Mouse (Mus musculus) liver, embryonic 15.5 days (tissue): Measurements from ENCODE around the gene Nppb. TPM values are rescaled to one million over a fixed set of nuclear protein-coding genes. Genes with fewer than 3 reads are reported as not detected.
A peak's percentile ranks its signal among the peaks of the same experiment; 100 is the strongest.

ENCODE experiments used
- ATAC-seq: fragments of 200-750 bp; cut with Nextera tagmentation; 2 replicates; pipeline ENCODE4 v1.8.0; 2017; ENCODE audit warnings: moderate number of reproducible peaks, mild to moderate bottlenecking, moderate library complexity; ENCODE audit not compliant: insufficient read depth
- H3K27ac ChIP-seq: fragments of 300-500 bp; sonication (generic); replicated peaks from 2 replicates; pipeline ENCODE4 v1.5.1; 2015; ENCODE audit warnings: mild to moderate bottlenecking, inconsistent platforms
- H3K27me3 ChIP-seq: fragments of 300-500 bp; sonication (generic); 2 replicates; pipeline ENCODE4 v1.6.1; 2015; ENCODE audit warnings: mild to moderate bottlenecking, inconsistent platforms
- H3K36me3 ChIP-seq: fragments of 300-500 bp; sonication (generic); replicated peaks from 2 replicates; pipeline ENCODE4 v1.6.1; 2015; ENCODE audit warnings: moderate library complexity, mild to moderate bottlenecking, inconsistent platforms
- H3K4me1 ChIP-seq: fragments of 300-500 bp; sonication (generic); replicated peaks from 2 replicates; pipeline ENCODE4 v1.6.1; 2015; ENCODE audit warnings: inconsistent platforms
- H3K4me2 ChIP-seq: fragments of 300-500 bp; sonication (generic); 2 replicates; pipeline ENCODE4 v1.6.1; 2015; ENCODE audit warnings: moderate library complexity, mild to moderate bottlenecking, inconsistent platforms
- H3K4me3 ChIP-seq: fragments of 300-500 bp; sonication (generic); replicated peaks from 2 replicates; pipeline ENCODE4 v1.5.1; 2015; ENCODE audit warnings: mild to moderate bottlenecking, inconsistent platforms
- H3K9ac ChIP-seq: fragments of 300-500 bp; sonication (generic); 2 replicates; pipeline ENCODE4 v1.6.1; 2015; ENCODE audit warnings: moderate library complexity, mild to moderate bottlenecking, inconsistent platforms
- H3K9me3 ChIP-seq: fragments of 300-500 bp; sonication (generic); replicated peaks from 2 replicates; pipeline ENCODE4 v1.6.1; 2016; ENCODE audit warnings: inconsistent platforms
- WGBS: fragments of 180-500 bp; shearing (Covaris S2); methylation state at CpG from one replicate; pipeline ENCODE4 v1.1.7; 2015; ENCODE audit warnings: mixed read lengths; ENCODE audit not compliant: insufficient replicate concordance; 5-methylcytosine and 5-hydroxymethylcytosine counted together
- polyA plus RNA-seq: library from polyadenylated mRNA; unstranded; fragments of >200 nt; fragmentation: Nextera tagmentation; extraction: Ambion mirVana; gene quantifications from 2 replicates; pipeline ENCODE4 v1.2.1, GENCODE M21; 2015

Gene Nppb
- not detected in 2 replicates for polyA plus RNA-seq

- no peak within 1 kb of the TSS for H3K9ac ChIP-seq
- H3K36me3 ChIP-seq, result no peaks in the 10 kb centered on the region
- H3K27me3 ChIP-seq, result no peaks in the 10 kb centered on the region; the same call in 1 of the 2 replicates
- no peak for ATAC-seq
- H3K4me1 ChIP-seq, result no peaks in the 10 kb centered on the region
- H3K4me2 ChIP-seq, result no peak within 1 kb of the TSS
- H3K27ac ChIP-seq, result no peak within 1 kb of the TSS
- no peak within 1 kb of the TSS for H3K4me3 ChIP-seq
- 20% methylated on average over 20 of the region's 20 CpGs for WGBS
- no peaks in the 10 kb centered on the region for H3K9me3 ChIP-seq
Observed at GRCm38 (mm10) chr4:147985205-147986132, at the start of gene Nppb. Gene Nppb, plus strand, starts transcription at chr4:147985788.

GRCm38 (mm10) chr4:147935904-147936303 is 49.7 kb upstream of the Nppb start:
- Histone ChIP-seq H3K27me3 (peaks cover 30% of the 10 kb centered on the region; the same call in 1 of the 2 replicates), H3K4me1 (peaks cover 35% of the 10 kb centered on the region), H3K4me2 (peak overlapping the region; percentile 90), H3K9ac (peak overlapping the region; percentile 64), H3K9me3 (no peaks in the 10 kb centered on the region), H3K27ac (no peak overlapping the region), H3K4me3 (peak overlapping the region; percentile 65), H3K36me3 (0 out of 2 replicates have a peak, but pooled peaks cover 3% of the 10 kb centered on the region)
- 14% methylated on average over 9 of the region's 9 CpGs for WGBS
- ATAC-seq, result no peak

- H3K27ac ChIP-seq, result no peak within 1 kb of the TSS; the same call in 1 of the 2 replicates
- H3K36me3 ChIP-seq, result no peaks in the 10 kb centered on the region
- peak within 1 kb of the TSS; percentile 64 for H3K9ac ChIP-seq
- peak within 1 kb of the TSS; percentile 65 for H3K4me3 ChIP-seq
- ATAC-seq, result peak; percentile 19; the same call in 1 of the 2 replicates
- peaks cover 39% of the 10 kb centered on the region for H3K4me1 ChIP-seq
- WGBS, result 1% methylated on average over 51 of the region's 51 CpGs
- H3K27me3 ChIP-seq, result peaks cover 30% of the 10 kb centered on the region; the same call in 1 of the 2 replicates
- no peaks in the 10 kb centered on the region for H3K9me3 ChIP-seq
- peak within 1 kb of the TSS; percentile 90 for H3K4me2 ChIP-seq
Observed at GRCm38 (mm10) chr4:147936331-147936954, 49.1 kb upstream of the Nppb start, which contains the start of gene Plod1. Gene Plod1, minus strand, starts transcription at chr4:147936767.

GRCm38 (mm10) chr4:147937021-147937420 is 48.6 kb upstream of the Nppb start:
- WGBS, result 39% methylated on average over 3 of the region's 3 CpGs
- H3K27me3 ChIP-seq, result peaks cover 30% of the 10 kb centered on the region; the same call in 1 of the 2 replicates
- H3K9me3 ChIP-seq, result no peaks in the 10 kb centered on the region
- no peak overlapping the region for H3K27ac ChIP-seq
- peak overlapping the region; percentile 64; the same call in 1 of the 2 replicates for H3K9ac ChIP-seq
- peaks cover 45% of the 10 kb centered on the region for H3K4me1 ChIP-seq
- H3K4me2 ChIP-seq, result peak overlapping the region; percentile 90
- peak overlapping the region; percentile 65 for H3K4me3 ChIP-seq
- H3K36me3 ChIP-seq, result no peaks in the 10 kb centered on the region
- ATAC-seq, result no peak

GRCm38 (mm10) chr4:147937486-147937885 is 48.1 kb upstream of the Nppb start:
- Histone ChIP-seq H3K4me3 (no peak overlapping the region), H3K4me1 (peaks cover 49% of the 10 kb centered on the region), H3K9ac (no peak overlapping the region), H3K9me3 (no peaks in the 10 kb centered on the region), H3K4me2 (0 out of 2 replicates have a peak overlapping the region, but pooled peaks have one; percentile 90), H3K27me3 (peaks cover 30% of the 10 kb centered on the region; the same call in 1 of the 2 replicates), H3K27ac (no peak overlapping the region; the same call in 1 of the 2 replicates), H3K36me3 (no peaks in the 10 kb centered on the region)
- no peak for ATAC-seq
- WGBS, result 54% methylated on average over 5 of the region's 5 CpGs

- Histone ChIP-seq H3K27me3 (peaks cover 30% of the 10 kb centered on the region; the same call in 1 of the 2 replicates), H3K9me3 (no peaks in the 10 kb centered on the region), H3K4me2 (no peak overlapping the region), H3K4me3 (no peak overlapping the region), H3K36me3 (0 out of 2 replicates have a peak, but pooled peaks cover 8% of the 10 kb centered on the region), H3K4me1 (peaks cover 59% of the 10 kb centered on the region), H3K9ac (no peak overlapping the region), H3K27ac (peak overlapping the region; percentile 2; the same call in 1 of the 2 replicates)
- 34% methylated on average over 14 of the region's 14 CpGs for WGBS
- ATAC-seq, result no peak
Observed at GRCm38 (mm10) chr4:147938148-147939096, 47.2 kb upstream of the Nppb start.

GRCm38 (mm10) chr4:147940111-147940510 is 45.5 kb upstream of the Nppb start:
- Histone ChIP-seq H3K4me2 (peak overlapping the region; percentile 98), H3K9ac (no peak overlapping the region), H3K4me1 (peaks cover 57% of the 10 kb centered on the region), H3K27me3 (peaks cover 27% of the 10 kb centered on the region; the same call in 1 of the 2 replicates), H3K36me3 (peaks cover 24% of the 10 kb centered on the region), H3K27ac (0 out of 2 replicates have a peak overlapping the region, but pooled peaks have one; percentile 14), H3K4me3 (peak overlapping the region; percentile 86), H3K9me3 (no peaks in the 10 kb centered on the region)
- WGBS, result 56% methylated on average over 9 of the region's 9 CpGs
- no peak for ATAC-seq

GRCm38 (mm10) chr4:147940576-147941044 is 45.0 kb upstream of the Nppb start, which contains the start of gene 2510039O18Rik:
Gene 2510039O18Rik, plus strand, starts transcription at chr4:147940895.
- peak; percentile 78 for ATAC-seq
- Histone ChIP-seq H3K9me3 (no peaks in the 10 kb centered on the region), H3K27ac (peak within 1 kb of the TSS; percentile 86), H3K36me3 (peaks cover 29% of the 10 kb centered on the region), H3K27me3 (peaks cover 23% of the 10 kb centered on the region; the same call in 1 of the 2 replicates), H3K9ac (peak within 1 kb of the TSS; percentile 84), H3K4me1 (peaks cover 54% of the 10 kb centered on the region), H3K4me2 (peak within 1 kb of the TSS; percentile 98), H3K4me3 (peak within 1 kb of the TSS; percentile 86)
- WGBS, result 1% methylated on average over 34 of the region's 35 CpGs

- H3K9me3 ChIP-seq, result no peaks in the 10 kb centered on the region
- peak; percentile 74 for ATAC-seq
- H3K4me1 ChIP-seq, result peaks cover 49% of the 10 kb centered on the region
- H3K4me2 ChIP-seq, result peak overlapping the region; percentile 98
- H3K27me3 ChIP-seq, result peaks cover 15% of the 10 kb centered on the region; the same call in 1 of the 2 replicates
- peak overlapping the region; percentile 86 for H3K27ac ChIP-seq
- 4% methylated on average over 88 of the region's 88 CpGs for WGBS
- peak overlapping the region; percentile 84 for H3K9ac ChIP-seq
- peak overlapping the region; percentile 86 for H3K4me3 ChIP-seq
- peaks cover 36% of the 10 kb centered on the region for H3K36me3 ChIP-seq
Observed at GRCm38 (mm10) chr4:147941045-147942020, 44.3 kb upstream of the Nppb start.
